Mouse (Mus musculus) fat pad, adult 2 months (tissue): ENCODE data around the gene Phf7.

Source experiments
- DNase-seq: peaks from one replicate; pipeline ENCODE4 v3.0.0-alpha.2; 2011; ENCODE audit warnings: low read depth, low spot score; ENCODE audit errors: extremely low read depth

Phf7 gene

DNA sequence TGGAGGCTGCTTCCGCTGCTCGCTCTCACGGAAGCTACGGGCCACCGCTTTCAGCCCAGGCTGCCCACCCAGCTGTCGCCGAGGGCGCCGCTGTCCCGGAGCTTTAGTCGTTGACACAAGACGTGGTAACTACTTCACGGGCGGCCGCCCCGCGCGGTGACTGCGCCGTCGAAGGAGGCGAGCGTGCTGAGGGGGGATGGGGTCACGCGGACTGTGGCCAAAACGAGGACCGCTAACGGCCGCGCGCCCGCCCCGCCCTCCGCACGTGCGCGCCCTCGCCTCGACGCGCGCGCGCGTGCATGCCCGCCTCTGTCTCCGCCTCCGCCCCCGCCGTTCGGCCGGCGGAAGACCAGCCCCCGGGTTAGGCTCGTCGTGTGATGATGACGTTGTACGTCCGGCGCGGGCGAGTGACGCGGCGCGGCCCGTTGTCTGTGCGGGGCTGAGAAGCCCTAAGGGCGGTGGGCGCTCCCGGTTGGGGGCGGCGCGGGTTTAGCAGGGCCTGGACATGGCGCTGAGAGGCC is at the start of gene Phf7, which contains the start of gene Bap1:
Phf7 (minus strand) TSS at position 234 of the 521 bp plus-strand sequence.
Bap1 (plus strand) TSS at position 367 of the 521 bp plus-strand sequence.
- no peak for DNase-seq

DNA sequence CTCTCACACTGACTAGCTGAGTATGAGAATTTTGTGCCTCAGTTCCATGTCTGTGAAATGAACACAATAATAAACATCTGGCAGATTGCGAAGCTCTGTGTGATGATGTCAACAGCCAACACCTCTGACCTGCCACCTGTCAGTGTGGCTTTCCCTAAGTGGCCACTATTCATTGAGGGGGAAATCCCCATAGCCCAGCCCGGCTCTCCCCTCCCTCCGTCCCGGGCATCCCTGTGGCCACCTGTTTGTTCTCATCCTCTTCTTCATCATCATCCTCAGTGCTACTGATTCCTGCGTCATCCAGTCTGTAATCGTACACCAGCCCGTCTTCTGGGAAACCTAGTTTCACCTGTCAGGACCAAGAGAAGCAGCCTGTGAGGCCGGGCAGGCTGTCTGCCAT is 34.6 kb upstream of the Phf7 start:
- no peak for DNase-seq

DNA sequence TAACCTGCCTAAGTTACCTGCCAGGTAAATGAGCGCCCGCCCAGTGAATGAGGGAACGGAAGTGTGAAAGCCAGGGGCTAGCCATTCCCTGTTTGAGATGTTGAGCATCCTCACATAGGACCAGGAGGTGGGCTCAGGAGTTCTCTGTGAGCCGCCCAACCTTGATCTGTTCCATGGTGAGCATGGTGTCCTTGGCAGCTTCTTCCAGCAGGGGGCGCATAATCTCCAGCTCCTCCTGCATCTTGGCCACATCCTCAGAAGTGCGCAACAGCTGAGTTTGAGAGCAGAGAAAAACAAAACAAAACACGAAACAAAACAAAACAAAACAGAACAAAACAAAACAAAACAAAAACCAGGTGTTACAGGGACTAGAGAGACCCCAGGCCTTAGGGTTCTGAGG is 21.0 kb upstream of the Phf7 start:
- DNase-seq = no peak

DNA sequence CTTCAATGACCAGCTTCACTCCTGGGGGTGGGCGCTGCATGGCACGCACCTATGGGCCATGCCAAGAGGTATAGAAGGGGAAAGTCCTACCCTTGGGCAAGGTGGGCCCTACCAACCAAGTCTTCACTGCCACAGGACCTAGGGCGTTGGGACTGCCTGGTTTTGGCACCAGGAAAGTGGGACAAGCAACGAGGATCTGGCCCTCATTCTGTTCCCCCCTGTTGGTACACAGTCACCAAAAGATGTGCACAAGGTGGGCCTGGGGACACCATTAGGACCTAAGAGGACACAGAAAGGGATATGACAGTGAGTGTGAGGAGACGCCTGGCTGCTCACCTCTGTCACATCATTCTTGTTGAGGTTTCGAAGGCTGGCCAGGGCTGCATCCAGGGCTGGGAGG is 20.0 kb upstream of the Phf7 start:
- DNase-seq = no peak

DNA sequence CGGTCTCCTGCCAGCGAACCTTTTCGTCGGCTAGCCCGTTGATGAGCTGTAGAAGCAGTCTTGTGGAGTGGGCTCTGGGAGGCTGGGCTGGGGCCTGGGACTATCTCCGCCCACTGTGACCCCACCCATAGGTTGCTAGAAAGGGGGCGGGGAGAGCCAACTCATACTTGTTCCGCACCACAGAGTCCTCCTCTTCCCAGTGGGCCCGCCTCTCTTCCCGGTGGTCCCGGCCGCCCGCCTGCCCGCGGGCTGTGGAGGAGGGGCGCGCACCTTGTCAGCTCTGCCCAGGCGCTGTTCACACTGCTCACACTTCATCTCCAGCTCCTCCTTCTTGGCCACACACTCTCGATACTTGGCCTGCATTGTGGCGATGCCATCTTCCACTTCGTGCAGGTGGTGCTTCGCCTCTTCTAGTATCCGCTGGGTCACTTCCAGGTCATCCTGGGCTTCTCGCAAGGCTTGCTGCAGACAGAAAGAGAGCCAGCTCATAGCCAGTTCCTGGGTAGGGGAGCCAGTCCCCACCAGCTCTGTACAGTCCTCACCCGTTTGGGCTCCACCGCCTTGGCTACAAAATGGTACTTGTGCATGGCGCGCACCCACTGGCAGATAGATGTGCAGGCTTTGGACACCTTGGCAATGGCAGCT is 18.5 kb upstream of the Phf7 start:
- no peak for DNase-seq

DNA sequence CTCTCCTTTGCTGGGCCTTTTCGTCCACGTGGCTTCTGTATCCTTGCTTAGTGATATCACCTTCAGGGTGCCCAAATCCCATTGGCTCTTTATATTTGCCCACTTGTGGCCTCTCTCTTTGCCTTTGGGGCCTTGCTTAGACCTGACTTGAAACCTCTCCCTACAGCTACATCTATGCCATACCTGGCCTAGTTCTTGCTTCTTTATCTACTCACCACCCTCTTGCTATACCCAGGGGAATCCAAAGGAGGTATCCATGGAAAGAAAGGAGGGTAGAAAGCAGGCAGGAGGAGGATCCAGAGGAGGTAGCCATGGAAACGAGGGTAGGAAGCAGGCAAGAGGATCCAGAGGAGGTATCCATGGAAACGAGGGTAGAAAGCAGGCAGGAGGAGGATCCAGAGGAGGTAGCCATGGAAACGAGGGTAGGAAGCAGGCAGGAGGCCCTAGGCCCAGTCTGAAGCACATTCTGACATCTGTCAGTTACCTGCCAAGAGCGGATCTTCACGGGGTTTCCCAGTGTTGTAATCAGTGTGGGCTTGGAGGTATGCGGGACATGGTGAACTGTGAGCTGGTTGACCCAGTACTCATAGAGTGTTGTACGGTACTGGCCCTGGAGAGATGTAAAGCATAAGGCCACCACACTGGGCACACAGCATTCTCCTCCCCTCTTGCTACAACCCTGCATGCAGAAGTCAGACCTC is 17.3 kb upstream of the Phf7 start:
- no peak for DNase-seq

DNA sequence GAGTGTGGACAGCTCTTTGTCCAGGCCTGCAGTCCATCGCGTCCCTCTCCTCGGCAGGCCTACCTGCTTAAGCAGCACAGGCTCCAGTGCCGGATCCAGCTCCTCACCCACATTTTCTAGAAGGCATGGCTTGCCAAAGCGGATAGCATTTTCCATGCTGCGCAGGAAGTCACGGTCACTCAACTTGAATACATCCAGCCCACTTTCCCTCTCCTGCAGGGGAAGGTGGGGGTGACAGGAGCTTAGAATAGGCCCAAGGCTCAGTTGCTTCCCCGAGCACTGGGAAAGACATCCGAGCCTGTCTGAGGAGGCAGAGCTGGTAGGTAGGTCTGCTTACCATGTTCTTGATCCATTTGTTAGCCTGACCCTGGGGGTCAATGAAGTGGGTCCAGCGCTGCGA is 16.5 kb upstream of the Phf7 start:
- DNase-seq = no peak

DNA sequence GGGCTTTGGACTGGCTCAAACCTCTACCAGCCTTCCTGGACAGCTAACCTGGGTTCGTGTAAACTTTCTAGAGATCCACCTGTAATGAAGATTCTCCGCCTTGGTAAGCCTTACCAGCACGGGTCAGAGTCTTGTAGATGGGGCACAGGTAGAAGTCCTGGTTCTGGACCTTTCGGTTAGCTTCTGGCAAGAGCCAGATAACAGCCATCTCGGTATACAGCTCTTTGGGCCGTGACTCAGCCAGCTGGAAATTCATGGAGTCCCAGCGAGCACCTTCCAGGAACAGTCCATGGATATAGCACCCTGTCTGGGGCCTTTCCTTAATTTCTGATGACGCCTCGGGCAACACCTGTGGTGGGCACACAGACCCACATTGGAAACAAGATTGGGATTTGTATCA is 9.8 kb upstream of the Phf7 start:
- no peak for DNase-seq

DNA sequence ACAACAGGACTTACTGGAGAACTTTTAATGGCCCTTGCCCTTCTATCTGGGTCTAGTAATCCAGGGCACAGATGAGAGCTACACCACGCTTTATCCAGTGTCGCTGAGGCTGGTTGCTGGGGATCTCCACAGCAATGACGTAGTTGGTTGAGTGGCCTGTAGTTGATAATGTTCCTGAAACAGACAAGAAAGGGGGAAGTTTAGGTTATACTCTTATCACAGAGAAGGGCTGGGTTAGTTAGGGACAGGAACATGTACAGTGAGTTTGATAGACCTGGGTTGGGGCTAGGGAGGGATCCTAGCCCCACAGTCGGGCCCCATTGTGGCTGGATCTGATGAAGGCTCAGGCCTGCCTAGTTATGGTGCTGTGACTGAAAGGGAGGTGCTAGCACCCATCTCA is 9.3 kb upstream of the Phf7 start:
- DNase-seq = no peak

DNA sequence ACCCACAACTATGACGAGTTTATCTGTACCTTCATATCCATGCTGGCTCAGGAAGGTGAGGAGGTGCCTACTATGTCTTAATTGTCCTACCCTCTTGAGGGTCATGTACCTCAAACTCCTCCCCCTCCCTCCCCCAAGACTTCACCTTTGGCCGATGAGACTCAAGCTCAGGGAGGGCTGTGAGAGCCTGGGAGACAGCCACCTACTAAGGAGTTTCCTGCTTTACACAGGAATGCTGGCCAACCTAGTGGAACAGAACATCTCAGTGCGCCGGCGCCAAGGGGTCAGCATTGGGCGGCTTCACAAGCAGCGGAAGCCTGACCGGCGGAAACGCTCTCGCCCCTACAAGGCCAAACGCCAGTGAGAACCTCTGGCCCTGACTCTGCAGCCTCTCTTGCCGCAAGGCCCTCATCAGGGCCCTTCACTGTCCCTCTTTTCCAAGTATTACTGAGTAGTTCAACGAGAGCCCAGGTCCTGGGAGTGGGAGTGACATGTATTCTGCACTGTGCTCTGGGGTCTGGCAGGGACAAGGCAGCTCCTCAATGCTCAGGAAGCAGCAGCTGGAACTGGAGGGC is 7.4 kb upstream of the Phf7 start:
- no peak for DNase-seq

DNA sequence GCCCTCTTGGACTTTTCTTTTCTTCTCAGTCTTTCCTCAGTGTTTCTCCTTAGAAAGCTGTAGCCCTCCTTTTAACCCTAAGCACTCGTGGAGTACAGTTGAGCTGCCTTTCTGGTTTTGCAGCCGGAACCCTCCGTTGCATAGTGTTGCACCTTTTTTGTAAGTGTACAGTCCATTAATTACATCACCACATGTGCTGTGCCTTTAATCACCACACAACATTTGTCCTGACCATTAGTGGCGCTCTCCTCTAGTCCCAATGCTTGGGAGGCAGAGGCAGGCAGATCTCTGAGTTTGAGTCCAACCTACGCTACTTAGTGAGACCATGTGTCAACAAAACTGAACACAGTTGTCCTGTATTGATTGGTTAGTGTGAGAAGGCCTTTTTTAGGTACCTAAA is 974 bp upstream of the Phf7 start:
- DNase-seq = no peak

DNA sequence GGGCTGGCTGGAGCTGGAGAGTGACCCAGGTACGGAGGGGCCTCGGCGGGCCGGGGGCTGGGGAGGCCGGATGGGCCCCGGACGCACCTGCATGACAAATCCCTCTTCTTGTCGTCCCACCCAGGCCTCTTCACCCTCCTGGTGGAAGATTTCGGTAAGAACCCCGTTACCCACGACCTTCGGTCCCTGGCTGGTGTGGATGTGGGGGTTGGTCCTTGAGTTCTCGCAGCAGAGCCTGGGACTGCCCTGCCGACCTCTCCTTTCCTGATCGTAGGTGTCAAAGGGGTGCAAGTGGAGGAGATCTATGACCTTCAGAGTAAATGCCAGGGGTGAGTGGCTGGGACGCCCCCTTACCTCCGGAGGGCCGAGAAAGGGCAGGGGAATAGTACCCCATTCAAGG is 509 bp upstream of the Phf7 start:
- DNase-seq = no peak

DNA sequence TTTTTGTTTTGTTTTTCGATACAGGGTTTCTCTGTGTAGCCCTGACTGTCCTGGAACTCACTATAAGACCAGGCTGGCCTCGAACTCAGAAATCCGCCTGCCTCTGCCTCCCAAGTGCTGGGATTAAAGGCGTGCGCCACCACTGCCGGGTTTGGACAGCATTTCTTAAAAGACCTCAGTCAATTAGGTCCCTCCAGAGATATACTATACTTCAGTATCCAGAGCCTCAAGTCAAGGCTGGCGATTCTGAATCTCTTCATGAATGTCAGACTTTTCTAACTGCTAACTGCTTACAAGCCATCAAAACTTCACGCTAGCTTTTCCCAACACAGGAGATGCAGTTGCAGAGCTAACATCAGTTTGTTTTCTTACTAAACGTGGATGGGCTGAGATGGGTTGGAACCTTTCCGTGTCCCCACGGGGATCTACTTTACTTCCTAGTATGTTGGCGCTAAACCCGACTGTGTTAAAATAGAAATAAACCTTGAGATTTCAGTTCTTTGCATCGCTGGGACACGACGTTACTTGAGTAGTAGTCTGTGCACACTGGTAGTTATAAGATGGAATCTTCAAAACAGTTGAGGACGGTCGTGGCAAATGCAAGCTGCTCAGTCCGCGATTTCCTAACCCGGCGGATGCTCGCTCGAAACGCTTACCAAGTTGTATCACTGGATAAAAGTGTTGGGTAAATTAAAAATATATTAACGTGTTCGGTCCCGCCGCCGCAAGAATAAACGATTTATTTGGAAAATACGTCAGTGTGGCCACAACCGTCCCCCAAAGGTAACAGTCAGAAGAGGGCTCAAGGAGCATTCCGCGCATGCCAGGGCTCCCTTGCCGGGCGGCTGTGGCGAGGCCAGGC is 664 bp downstream of the Phf7 start:
- no peak for DNase-seq

DNA sequence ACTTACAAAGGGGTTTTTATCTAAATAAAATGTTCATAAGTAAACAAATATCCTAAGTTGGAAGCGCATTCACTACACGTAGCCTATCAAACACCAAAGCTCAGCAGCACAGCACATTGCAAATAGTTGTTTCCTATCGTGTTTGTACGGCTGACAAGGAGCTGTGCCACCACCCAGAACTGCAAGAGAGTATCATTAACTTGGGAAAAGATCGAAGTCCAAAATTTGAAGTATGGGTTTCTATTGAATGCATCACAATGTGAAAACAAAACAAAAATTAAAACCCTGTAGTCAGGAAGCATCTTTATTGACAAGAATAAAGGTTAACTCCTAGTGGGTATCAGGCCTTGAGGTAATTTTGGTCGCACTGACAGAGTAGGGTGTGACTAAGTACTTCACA is 2.7 kb downstream of the Phf7 start:
- no peak for DNase-seq

DNA sequence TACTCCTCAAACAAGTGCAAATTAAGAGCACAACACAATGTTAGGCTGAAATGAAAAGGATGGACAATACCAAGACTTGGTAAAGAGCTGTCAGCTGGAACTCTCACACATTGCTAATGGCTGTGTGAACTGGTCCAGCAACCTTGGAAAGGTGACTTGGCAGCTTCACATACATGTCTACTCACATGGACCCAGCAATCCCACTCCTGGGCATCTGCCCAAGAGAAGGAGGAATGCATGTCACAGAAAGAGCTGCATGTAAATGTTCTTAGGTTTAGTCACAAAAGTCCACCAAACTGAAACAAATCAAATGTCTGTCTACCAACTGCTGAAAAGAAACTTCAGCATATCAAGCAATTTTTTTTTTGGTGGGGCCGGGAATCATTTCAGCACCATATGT is 5.2 kb downstream of the Phf7 start:
- no peak for DNase-seq

DNA sequence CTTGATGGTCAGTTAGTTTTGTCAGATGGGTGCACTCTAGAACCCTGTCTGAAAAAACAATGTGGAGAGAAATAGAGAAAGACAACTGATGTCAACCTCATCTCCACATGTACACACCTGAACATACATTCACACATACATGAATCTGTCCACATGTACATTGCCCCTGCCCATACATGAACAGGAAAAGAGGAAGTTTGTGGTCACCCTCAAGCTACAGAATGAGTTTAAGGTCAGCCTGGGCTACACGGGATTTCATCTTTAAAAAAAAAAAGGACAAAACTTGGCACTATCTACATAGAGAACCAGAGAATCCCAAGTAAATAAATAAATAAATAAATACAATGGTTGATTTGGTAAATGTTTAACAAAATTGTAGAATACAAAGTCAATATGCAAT is 6.3 kb downstream of the Phf7 start:
- no peak for DNase-seq

DNA sequence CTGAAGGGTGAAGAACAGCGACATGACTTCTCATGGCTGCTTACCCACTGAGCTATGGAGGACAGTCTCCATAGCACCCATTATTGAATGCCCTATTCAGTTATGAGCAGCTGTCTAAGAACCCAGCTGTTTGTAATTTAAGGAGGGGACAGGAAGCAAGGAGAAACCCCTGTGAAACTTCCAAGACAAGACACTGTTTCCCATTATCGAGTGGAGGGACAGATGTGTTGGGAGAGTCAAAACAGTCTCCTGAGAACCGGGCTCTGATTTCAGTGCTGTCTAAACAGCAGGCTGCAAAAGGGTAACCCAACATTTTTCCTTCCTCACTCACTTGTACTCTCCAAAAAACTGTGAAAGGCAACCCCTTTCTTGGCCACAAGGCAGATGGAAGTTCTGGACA is 10.6 kb downstream of the Phf7 start:
- no peak for DNase-seq

DNA sequence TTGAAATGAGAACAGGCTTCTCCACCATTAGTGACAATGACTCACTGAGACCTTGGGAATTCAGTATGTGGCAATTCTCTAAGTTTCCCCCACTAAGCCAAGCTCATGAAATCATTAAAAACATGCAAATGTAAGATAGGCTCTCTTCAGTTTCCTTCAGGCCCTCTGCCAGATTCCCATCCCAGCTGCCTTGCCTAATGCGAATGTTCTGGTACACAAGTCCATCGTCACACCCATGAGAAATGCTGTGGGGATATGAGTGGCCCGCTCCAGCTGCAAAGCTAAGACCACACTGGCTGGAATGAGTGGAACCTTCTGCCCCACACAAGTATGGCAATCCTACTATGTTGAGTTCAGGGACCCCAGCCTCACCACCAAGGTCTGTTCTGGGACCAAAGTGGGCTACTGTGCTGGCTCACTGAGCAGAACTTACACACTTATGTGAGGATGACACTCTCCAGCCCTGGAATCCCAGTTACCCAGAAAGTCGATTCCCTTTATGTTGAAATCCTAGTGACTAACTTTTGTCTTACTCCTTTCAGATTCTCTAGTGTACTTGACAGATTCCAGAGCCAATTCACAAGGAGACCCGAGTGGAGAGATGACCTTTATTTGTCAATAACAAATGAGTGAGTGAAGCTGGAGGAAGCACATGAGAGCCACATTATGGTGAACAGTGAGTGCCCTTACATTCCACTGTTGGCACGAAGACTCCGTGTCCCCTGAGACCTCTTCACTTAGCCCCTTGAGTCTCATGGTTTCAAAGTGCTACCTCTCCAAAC is 13.8 kb downstream of the Phf7 start:
- DNase-seq = no peak

DNA sequence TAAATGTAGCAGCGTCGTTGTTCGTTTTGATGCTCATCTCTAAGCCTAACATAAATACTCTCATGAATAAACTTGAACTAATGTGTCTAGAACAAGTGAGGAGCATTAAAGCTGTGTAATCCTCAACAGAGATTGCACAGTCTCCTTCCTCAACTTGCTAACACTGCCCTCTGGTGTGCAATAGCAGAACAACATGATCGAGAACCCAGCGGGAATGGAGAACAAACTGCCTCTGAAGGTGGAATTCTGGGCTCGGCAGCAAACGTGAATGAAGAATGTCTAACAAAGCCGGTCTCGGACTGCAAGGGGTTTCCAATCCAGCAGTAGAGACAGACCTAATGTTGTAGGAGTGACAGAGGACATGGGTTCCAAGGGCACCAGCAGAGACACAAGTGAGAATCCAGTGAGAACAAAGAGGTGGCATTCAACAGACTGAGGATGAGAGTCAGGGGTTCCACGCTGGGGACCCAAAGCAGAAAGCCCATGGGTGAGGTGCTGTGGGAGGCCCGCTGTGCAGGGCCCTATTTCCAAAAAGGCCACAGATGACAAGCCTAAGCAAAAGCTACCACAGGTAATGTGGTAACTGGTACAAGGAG is 17.0 kb downstream of the Phf7 start:
- no peak for DNase-seq
